Mouse (Mus musculus) ES-E14 (cell line): ENCODE results near the gene Aars2.

Source experiments
- CHD2 ChIP-seq: IDR thresholded peaks from 2 replicates; pipeline ENCODE4 v1.6.1; 2014; ENCODE audit warnings: mild to moderate bottlenecking, low read depth, low read length, inconsistent platforms
- HCFC1 ChIP-seq: IDR thresholded peaks from 2 replicates; pipeline ENCODE4 v1.6.1; 2012; ENCODE audit warnings: low read length, inconsistent platforms, borderline replicate concordance; ENCODE audit not compliant: insufficient read depth
- MAFK ChIP-seq: IDR thresholded peaks from 2 replicates; pipeline ENCODE4 v1.6.1; 2014; ENCODE audit warnings: mild to moderate bottlenecking, low read depth, low read length, inconsistent platforms; ENCODE audit not compliant: insufficient read depth
- ZC3H11A ChIP-seq: IDR thresholded peaks from 2 replicates; pipeline ENCODE4 v1.6.1; 2012; ENCODE audit warnings: low read depth, mild to moderate bottlenecking, inconsistent platforms, low read length, borderline replicate concordance

GRCm38 (mm10) chr17:45474146-45474545, 32.5 kb upstream of the Aars2 start:
- peak; percentile 30; the same call in 1 of the 2 replicates for TF ChIP-seq MAFK
- TF ChIP-seq HCFC1 = no peak
- no peak for TF ChIP-seq CHD2
- no peak for TF ChIP-seq ZC3H11A
